Comparison of ENCODE assay signal across 19 mouse cellular contexts in genomic region chr19:34953842-34954541, GRCm38 (mm10). TPM values are rescaled to one million over a fixed set of nuclear protein-coding genes. Genes with fewer than 3 reads are reported as not detected.
DNase-seq lines count a peak whose midpoint lies in the region; ATAC-seq and TF ChIP-seq lines count a peak whose summit lies in the region.
"Had no signal": no experiment of that assay in that cellular context is flagged by ENCODE, and none has a peak within 500 bp of the region (broad histone marks: within the 10 kb centered on the region; RNA-seq: fewer than 3 reads in every experiment).

No protein-coding gene starts in this region.

- no peak overlapping the region for H3K4me3 ChIP-seq in kidney, adult 2 months (ENCODE audit: insufficient read depth, low read depth, low read length)
- no peak overlapping the region for H3K4me3 ChIP-seq in kidney, embryonic 16.5 days (ENCODE audit: low read length)
- H3K4me3 ChIP-seq in heart, embryonic 10.5 days, result no peak overlapping the region
- H3K4me3 ChIP-seq in stomach, postnatal 0 days (ENCODE audit: low read depth, low read length), result no peak overlapping the region
- no peak overlapping the region for H3K4me3 ChIP-seq in lung, adult 2 months (replicated peaks; ENCODE audit: extremely low read depth, low read depth, low read length)
- H3K4me3 ChIP-seq: embryonic facial prominence, embryonic 10.5 days; forebrain, embryonic 15.5 days; hindbrain, embryonic 15.5 days; limb, embryonic 15.5 days; midbrain, embryonic 10.5 days had no signal

- H3K27ac ChIP-seq in kidney, adult 2 months (ENCODE audit: insufficient read depth, low read depth, low read length), result peak overlapping the region; percentile 31; the same call in 1 of the 2 replicates
- no peak overlapping the region for H3K27ac ChIP-seq in kidney, embryonic 16.5 days (ENCODE audit: low read length)
- H3K27ac ChIP-seq in heart, embryonic 10.5 days, result peak overlapping the region; percentile 47; the same call in 1 of the 2 replicates
- no peak overlapping the region for H3K27ac ChIP-seq in stomach, postnatal 0 days (replicated peaks)
- H3K27ac ChIP-seq: embryonic facial prominence, embryonic 10.5 days; forebrain, embryonic 15.5 days; hindbrain, embryonic 15.5 days; limb, embryonic 15.5 days; midbrain, embryonic 10.5 days had no signal

- 87% methylated on average over 11 of the region's 11 CpGs for WGBS in kidney, adult 2 months
- 94% methylated on average over 11 of the region's 11 CpGs for WGBS in kidney, embryonic 16.5 days
- WGBS in heart, embryonic 10.5 days, result 73% methylated on average over 11 of the region's 11 CpGs
- 91% methylated on average over 11 of the region's 11 CpGs for WGBS in stomach, postnatal 0 days
- 91% methylated on average over 11 of the region's 11 CpGs for WGBS in lung, adult 2 months

- DNase-seq in CD4-positive, CD25-positive, alpha-beta regulatory T cell, adult 2 months (ENCODE audit: low read depth, low spot score), result peak; percentile 3
- DNase-seq in kidney, adult 2 months, result peak; percentile 28
- no peak for DNase-seq in heart, embryonic 10.5 days (ENCODE audit: low spot score)
- DNase-seq in stomach, postnatal 0 days (ENCODE audit: low spot score), result no peak
- no peak for DNase-seq in lung, adult 2 months
- DNase-seq: kidney, adult 11 months; kidney, postnatal 36 days; layer of hippocampus, postnatal 36 days; liver, postnatal 0 days; lung, postnatal 36 days; right cerebral cortex, postnatal 14 days had no signal

- H3K4me2 ChIP-seq in kidney, embryonic 16.5 days (replicated peaks; ENCODE audit: low read depth, low read length), result no peak overlapping the region
- no peak overlapping the region for H3K4me2 ChIP-seq in stomach, postnatal 0 days (replicated peaks; ENCODE audit: low read depth)
- H3K4me2 ChIP-seq: forebrain, embryonic 15.5 days; hindbrain, embryonic 15.5 days; limb, embryonic 15.5 days had no signal

- no peaks in the 10 kb centered on the region for H3K4me1 ChIP-seq in kidney, adult 2 months (ENCODE audit: control insufficient read depth, insufficient read depth, low read length)
- no peaks in the 10 kb centered on the region for H3K4me1 ChIP-seq in kidney, embryonic 16.5 days (ENCODE audit: insufficient read depth, low read length)
- H3K4me1 ChIP-seq in heart, embryonic 10.5 days, result no peaks in the 10 kb centered on the region
- no peaks in the 10 kb centered on the region for H3K4me1 ChIP-seq in stomach, postnatal 0 days (replicated peaks; ENCODE audit: control insufficient read depth, insufficient read depth)
- no peaks in the 10 kb centered on the region for H3K4me1 ChIP-seq in lung, adult 2 months (ENCODE audit: control insufficient read depth, insufficient read depth, low read length)
- H3K4me1 ChIP-seq: embryonic facial prominence, embryonic 10.5 days; forebrain, embryonic 15.5 days; hindbrain, embryonic 15.5 days; limb, embryonic 15.5 days; midbrain, embryonic 10.5 days had no signal

- no peak overlapping the region for H3K9ac ChIP-seq in kidney, embryonic 16.5 days (replicated peaks; ENCODE audit: low read length)
- H3K9ac ChIP-seq in stomach, postnatal 0 days (ENCODE audit: low read length), result no peak overlapping the region
- H3K9ac ChIP-seq: forebrain, embryonic 15.5 days; hindbrain, embryonic 15.5 days; limb, embryonic 15.5 days; liver, postnatal 0 days had no signal

- H3K9me3 ChIP-seq in kidney, embryonic 16.5 days (ENCODE audit: low read length), result no peaks in the 10 kb centered on the region
- H3K9me3 ChIP-seq in heart, embryonic 10.5 days, result no peaks in the 10 kb centered on the region
- no peaks in the 10 kb centered on the region for H3K9me3 ChIP-seq in stomach, postnatal 0 days (ENCODE audit: control insufficient read depth, low read length)
- H3K9me3 ChIP-seq: embryonic facial prominence, embryonic 10.5 days; forebrain, embryonic 15.5 days; hindbrain, embryonic 15.5 days; limb, embryonic 15.5 days; midbrain, embryonic 10.5 days had no signal

- no peak for TF ChIP-seq CTCF in kidney, adult 2 months (conservative IDR thresholded peaks at IDR 0.05; ENCODE audit: insufficient read depth, insufficient read length, low read depth, low read length)
- peak; percentile 37 for TF ChIP-seq CTCF in stomach, postnatal 0 days (IDR thresholded peaks at IDR 0.05; ENCODE audit: low read depth)
- TF ChIP-seq CTCF in lung, adult 2 months (IDR thresholded peaks at IDR 0.05; ENCODE audit: insufficient read depth, low read length), result no peak

- TF ChIP-seq EP300 in stomach, postnatal 0 days (optimal IDR thresholded peaks at IDR 0.05), result no peak

- no peaks in the 10 kb centered on the region for H3K36me3 ChIP-seq in kidney, adult 2 months (ENCODE audit: control insufficient read depth, insufficient read depth, low read length)
- peaks cover 40% of the 10 kb centered on the region for H3K36me3 ChIP-seq in kidney, embryonic 16.5 days (ENCODE audit: insufficient read depth, low read length)
- H3K36me3 ChIP-seq in heart, embryonic 10.5 days, result peaks cover 79% of the 10 kb centered on the region
- H3K36me3 ChIP-seq in stomach, postnatal 0 days (ENCODE audit: control insufficient read depth, insufficient read depth, low read length), result peaks cover 3% of the 10 kb centered on the region; the same call in 1 of the 2 replicates

- ATAC-seq in CD4-positive, CD25-positive, alpha-beta regulatory T cell, adult 4 months, result no peak
- ATAC-seq in kidney, embryonic 16.5 days (ENCODE audit: low FRiP score, low TSS enrichment), result no peak
- ATAC-seq in stomach, postnatal 0 days (ENCODE audit: low FRiP score, low TSS enrichment), result no peak
- ATAC-seq in megakaryocyte-erythroid progenitor cell, adult 5-6 weeks (replicated peaks; ENCODE audit: low FRiP score, low TSS enrichment, poor library complexity, severe bottlenecking), result no peak
- ATAC-seq: forebrain, embryonic 15.5 days; liver, postnatal 0 days had no signal

- TF ChIP-seq POLR2A in kidney, adult 2 months (IDR thresholded peaks at IDR 0.05; ENCODE audit: low read depth, low read length), result no peak
- no peak for TF ChIP-seq POLR2A in lung, adult 2 months (IDR thresholded peaks at IDR 0.05; ENCODE audit: borderline replicate concordance, extremely low read depth, low read depth, low read length)

- H3K27me3 ChIP-seq in kidney, adult 2 months (replicated peaks; ENCODE audit: control insufficient read depth, insufficient read depth, low read length), result no peaks in the 10 kb centered on the region; the same call in 1 of the 2 replicates
- no peaks in the 10 kb centered on the region for H3K27me3 ChIP-seq in kidney, embryonic 16.5 days (ENCODE audit: insufficient read depth, low read length)
- H3K27me3 ChIP-seq in heart, embryonic 10.5 days (ENCODE audit: insufficient read depth, poor library complexity, severe bottlenecking), result no peaks in the 10 kb centered on the region
- H3K27me3 ChIP-seq in stomach, postnatal 0 days (ENCODE audit: control insufficient read depth, insufficient read depth, low read length), result no peaks in the 10 kb centered on the region
- H3K27me3 ChIP-seq: forebrain, embryonic 15.5 days; hindbrain, embryonic 15.5 days; limb, embryonic 15.5 days had no signal

RNA-seq across cellular contexts. Expression of gene Kif20b, which starts 31.8 kb away (rescaled TPM):
- polyA plus RNA-seq in CD4-positive, CD25-positive, alpha-beta regulatory T cell, adult 4 months (2017; shearing (Covaris generic)), result 10 to 100 TPM; 21.4 to 27.6 TPM
- polyA plus RNA-seq in kidney, adult 2 months (2012; rRNA removed), result 0.07 and 0.30 TPM in 2 replicates
- 61.2 and 61.5 TPM in 2 replicates for polyA plus RNA-seq in kidney, embryonic 16.5 days (2015; fragmentation: Nextera tagmentation; extraction: Ambion mirVana)
- 46.0 and 69.5 TPM in 2 replicates for polyA plus RNA-seq in heart, embryonic 10.5 days (2016; fragmentation: Nextera tagmentation; extraction: Ambion mirVana)
- 10.6 and 15.6 TPM in 2 replicates for polyA plus RNA-seq in stomach, postnatal 0 days (2015; fragmentation: Nextera tagmentation; extraction: Ambion mirVana)
- total RNA-seq in megakaryocyte-erythroid progenitor cell, adult 5-6 weeks (2014; fragmentation: Nextera tagmentation), result 100 and 118 TPM in 2 replicates
- 99.0 and 103 TPM in 2 replicates for total RNA-seq in megakaryocyte-erythroid progenitor cell, adult 5-6 weeks (2017)
- polyA plus RNA-seq in lung, adult 2 months (2012; rRNA removed), result 0.06 and 0.34 TPM in 2 replicates

Comparison
In these comparisons a context has a peak if more than half of its experiments do, and no peak if none do; other contexts are left out.
1. H3K27ac ChIP-seq: peak in kidney, adult 2 months (single experiment) and heart, embryonic 10.5 days (single experiment); none in kidney, embryonic 16.5 days (single experiment) and stomach, postnatal 0 days (single experiment).
2. DNase-seq: peak in CD4-positive, CD25-positive, alpha-beta regulatory T cell, adult 2 months (single experiment) and kidney, adult 2 months (single experiment); none in heart, embryonic 10.5 days (single experiment), stomach, postnatal 0 days (single experiment) and lung, adult 2 months (single experiment).